In the genomic region with DNA sequence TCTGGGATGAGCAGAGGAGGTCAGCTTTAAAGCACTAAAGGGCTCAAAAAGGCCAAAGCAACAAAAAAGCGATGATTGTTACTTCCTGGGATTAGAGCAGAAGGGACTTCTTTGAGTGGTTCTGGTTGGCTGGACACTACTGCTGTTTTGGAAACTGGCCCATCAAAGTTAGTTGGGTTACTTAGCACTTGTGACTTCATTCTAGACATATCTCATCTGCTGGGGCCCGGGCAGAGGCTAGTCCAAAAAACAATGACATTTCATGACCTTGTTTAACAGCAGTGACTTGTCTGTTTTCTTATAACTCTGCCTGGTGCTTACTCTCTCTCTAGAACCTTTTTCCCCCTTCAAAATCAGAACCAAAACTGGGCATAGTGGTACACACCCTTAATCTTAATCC, we compare ENCODE assay signal across 20 mouse cellular contexts. TPM values are rescaled to one million over a fixed set of nuclear protein-coding genes. Genes with fewer than 3 reads are reported as not detected.
A peak's percentile ranks its signal among the peaks of the same experiment; 100 is the strongest.
DNase-seq lines count a peak whose midpoint lies in the region; ATAC-seq and TF ChIP-seq lines count a peak whose summit lies in the region.
"Had no signal": no experiment of that assay in that cellular context is flagged by ENCODE, and none has a peak within 500 bp of the region (broad histone marks: within the 10 kb centered on the region; RNA-seq: fewer than 3 reads in every experiment).

No protein-coding gene starts in this region.

- H3K4me3 ChIP-seq in kidney, adult 2 months (ENCODE audit: insufficient read depth, low read depth, low read length): no peak overlapping the region
- H3K4me3 ChIP-seq in kidney, embryonic 15.5 days (replicated peaks): no peak overlapping the region
- no peak overlapping the region for H3K4me3 ChIP-seq in kidney, embryonic 14.5 days (ENCODE audit: low read length)
- H3K4me3 ChIP-seq: embryonic facial prominence, embryonic 13.5 days; forebrain, embryonic 12.5 days; heart, embryonic 15.5 days; hindbrain, embryonic 15.5 days had no signal

- H3K4me1 ChIP-seq in kidney, adult 2 months (ENCODE audit: control insufficient read depth, insufficient read depth, low read length): peaks cover 11% of the 10 kb centered on the region; the same call in 1 of the 2 replicates
- no peaks in the 10 kb centered on the region for H3K4me1 ChIP-seq in kidney, embryonic 15.5 days
- no peaks in the 10 kb centered on the region for H3K4me1 ChIP-seq in kidney, embryonic 14.5 days (ENCODE audit: control insufficient read depth, insufficient read depth, low read length)
- H3K4me1 ChIP-seq: embryonic facial prominence, embryonic 13.5 days; forebrain, embryonic 12.5 days; hindbrain, embryonic 15.5 days had no signal

- DNase-seq in adrenal gland, adult 2 months: peak; percentile 7
- no peak for DNase-seq in adrenal gland, postnatal 10 days
- peak; percentile 59 for DNase-seq in kidney, adult 2 months
- DNase-seq in kidney, postnatal 14 days: peak; percentile 29
- peak; percentile 32 to 42 for DNase-seq in kidney, postnatal 36 days
- no peak for DNase-seq in right cerebral cortex, postnatal 25 days
- DNase-seq: adrenal gland, postnatal 25 days; B cell, adult 2 months; cerebellum, adult 18-20 months; cerebellum, adult 9-11 months; cerebellum, postnatal 36 days; gastrocnemius, postnatal 10 days had no signal

- no peak overlapping the region for H3K4me2 ChIP-seq in kidney, embryonic 15.5 days
- H3K4me2 ChIP-seq in kidney, embryonic 14.5 days (replicated peaks; ENCODE audit: low read depth, low read length): no peak overlapping the region
- H3K4me2 ChIP-seq: embryonic facial prominence, embryonic 13.5 days; forebrain, embryonic 12.5 days; heart, embryonic 15.5 days; hindbrain, embryonic 15.5 days had no signal

- H3K9ac ChIP-seq in kidney, embryonic 15.5 days: no peak overlapping the region
- H3K9ac ChIP-seq in kidney, embryonic 14.5 days (ENCODE audit: low read depth, low read length): no peak overlapping the region
- H3K9ac ChIP-seq: embryonic facial prominence, embryonic 13.5 days; forebrain, embryonic 12.5 days; heart, embryonic 15.5 days; hindbrain, embryonic 15.5 days had no signal

- 36% methylated on average over 2 of the region's 2 CpGs for WGBS in kidney, adult 2 months
- 65% methylated on average over 2 of the region's 2 CpGs for WGBS in kidney, embryonic 15.5 days
- WGBS in kidney, embryonic 14.5 days: 57% methylated on average over 2 of the region's 2 CpGs

- no peak for TF ChIP-seq CTCF in kidney, adult 2 months (conservative IDR thresholded peaks at IDR 0.05; ENCODE audit: insufficient read depth, insufficient read length, low read depth, low read length)

- no peak for TF ChIP-seq POLR2A in kidney, adult 2 months (IDR thresholded peaks at IDR 0.05; ENCODE audit: low read depth, low read length)

- ATAC-seq in kidney, embryonic 15.5 days (replicated peaks; ENCODE audit: low FRiP score): no peak
- no peak for ATAC-seq in kidney, embryonic 14.5 days (ENCODE audit: low FRiP score, low TSS enrichment)
- ATAC-seq: CD4-positive, CD25-positive, alpha-beta regulatory T cell, adult 4 months; forebrain, embryonic 16.5 days had no signal

- H3K27me3 ChIP-seq in kidney, adult 2 months (replicated peaks; ENCODE audit: control insufficient read depth, insufficient read depth, low read length): no peaks in the 10 kb centered on the region
- H3K27me3 ChIP-seq in kidney, embryonic 15.5 days: no peaks in the 10 kb centered on the region
- no peaks in the 10 kb centered on the region for H3K27me3 ChIP-seq in kidney, embryonic 14.5 days (ENCODE audit: control insufficient read depth, insufficient read depth, low read length)
- H3K27me3 ChIP-seq: embryonic facial prominence, embryonic 13.5 days; forebrain, embryonic 12.5 days; heart, embryonic 15.5 days; hindbrain, embryonic 15.5 days had no signal

- H3K36me3 ChIP-seq in kidney, adult 2 months (ENCODE audit: control insufficient read depth, insufficient read depth, low read length): no peaks in the 10 kb centered on the region
- no peaks in the 10 kb centered on the region for H3K36me3 ChIP-seq in kidney, embryonic 15.5 days
- no peaks in the 10 kb centered on the region for H3K36me3 ChIP-seq in kidney, embryonic 14.5 days (ENCODE audit: control insufficient read depth, insufficient read depth, low read length)
- H3K36me3 ChIP-seq: embryonic facial prominence, embryonic 13.5 days; forebrain, embryonic 12.5 days; heart, embryonic 15.5 days; hindbrain, embryonic 15.5 days had no signal

- H3K27ac ChIP-seq in kidney, adult 2 months (ENCODE audit: insufficient read depth, low read depth, low read length): no peak overlapping the region
- H3K27ac ChIP-seq in kidney, embryonic 15.5 days: no peak overlapping the region
- H3K27ac ChIP-seq in kidney, embryonic 14.5 days (ENCODE audit: low read depth, low read length): no peak overlapping the region
- H3K27ac ChIP-seq: embryonic facial prominence, embryonic 13.5 days; forebrain, embryonic 12.5 days; heart, embryonic 15.5 days; hindbrain, embryonic 15.5 days had no signal

- H3K9me3 ChIP-seq in kidney, embryonic 15.5 days (replicated peaks): no peaks in the 10 kb centered on the region
- no peaks in the 10 kb centered on the region for H3K9me3 ChIP-seq in kidney, embryonic 14.5 days (ENCODE audit: control insufficient read depth, low read length)
- H3K9me3 ChIP-seq: embryonic facial prominence, embryonic 13.5 days; forebrain, embryonic 12.5 days; heart, embryonic 15.5 days; hindbrain, embryonic 15.5 days had no signal

RNA-seq across cellular contexts. Expression of gene Fut8, which starts 59.9 kb away (rescaled TPM):
- 10 to 100 TPM; 35.9 to 43.7 TPM for total RNA-seq in adrenal gland, adult 2 months (2021)
- 11.6 and 18.5 TPM in 2 replicates for polyA plus RNA-seq in adrenal gland, adult 2 months (2012; rRNA removed)
- 10 to 100 TPM; 44.1 to 50.4 TPM for total RNA-seq in adrenal gland, postnatal 10 days (2021)
- polyA plus RNA-seq in kidney, adult 2 months (2012; rRNA removed): 15.9 and 21.3 TPM in 2 replicates
- polyA plus RNA-seq in kidney, embryonic 15.5 days (2015; fragmentation: Nextera tagmentation; extraction: Ambion mirVana): 23.9 and 25.1 TPM in 2 replicates
- polyA plus RNA-seq in kidney, embryonic 14.5 days (2014; fragmentation: Nextera tagmentation; extraction: Ambion mirVana): 17.2 and 25.7 TPM in 2 replicates

Comparison
In these comparisons a context has a peak if more than half of its experiments do, and no peak if none do; other contexts are left out.
1. DNase-seq: peak in adrenal gland, adult 2 months (single experiment), kidney, adult 2 months (single experiment), kidney, postnatal 14 days (single experiment) and kidney, postnatal 36 days (2 of 2); none in adrenal gland, postnatal 10 days (single experiment) and right cerebral cortex, postnatal 25 days (single experiment).